Mouse (Mus musculus) embryonic stem cell, embryonic (primary cell): ENCODE results near the gene Olfr1031.
"Not testable (repeated sequence)": the region's sequence is repeated elsewhere in the genome, so short reads cannot be mapped to it uniquely, and the experiment has no call there.

ENCODE experiments used
- CTCF ChIA-PET, 4 experiments: fragments of 300-600 bp in 2 of 4; fragments of 350-600 bp in 2 of 4; sonication (Branson Sonifier 250); formaldehyde crosslinking; loops; one replicate each; lab custom pipeline; 2022; ENCODE audit warnings: inconsistent platforms in 2 of 4; lab: Charles Lee
- POLR2A ChIA-PET, 4 experiments: fragments of 300-600 bp in 2 of 4; fragments of 350-600 bp in 2 of 4; sonication (Branson Sonifier 250); formaldehyde crosslinking; loops; one replicate each; lab custom pipeline; 2022; ENCODE audit warnings: antibody characterized with exemption in 4 of 4, inconsistent platforms in 1 of 4; lab: Charles Lee

Olfr1031 gene

GRCm38 (mm10) chr2:85990004-85990403 is at the start of gene Olfr1031:
TSS of gene Olfr1031 (plus strand) at chr2:85990304.
- POLR2A ChIA-PET, result no interaction called here
- CTCF ChIA-PET, result no interaction called here

- ChIA-PET CTCF (no interaction called here), POLR2A (no interaction called here)
These were observed 40.0 kb upstream of the Olfr1031 start, which contains the start of gene Olfr1028 for GRCm38 (mm10) chr2:85950137-85950536. TSS of gene Olfr1028 (plus strand) at chr2:85950437.

GRCm38 (mm10) chr2:85973595-85973994 is 16.5 kb upstream of the Olfr1031 start, which contains the start of gene Olfr1029:
TSS of gene Olfr1029 (plus strand) at chr2:85973895.
- ChIA-PET CTCF (no interaction called here), POLR2A (no interaction called here)

- POLR2A ChIA-PET, result no interaction called here
- CTCF ChIA-PET, result no interaction called here
These were observed 11.1 kb upstream of the Olfr1031 start, which contains the start of gene Olfr1030 for GRCm38 (mm10) chr2:85978976-85979375. TSS of gene Olfr1030 (plus strand) at chr2:85979276.

- POLR2A ChIA-PET, result no interaction called here
- CTCF ChIA-PET, result interaction anchor here in 1 of 4 experiments (0.6 kb wide), 1 partner anchor 680 kb away, joined by 3 read pairs; no protein-coding TSS in a partner anchor
These were observed 15.1 kb downstream of the Olfr1031 start, which contains the start of gene Olfr1032 for GRCm38 (mm10) chr2:86005240-86005639. TSS of gene Olfr1032 (plus strand) at chr2:86005540.

- CTCF ChIA-PET, POLR2A ChIA-PET: not testable (repeated sequence)
These were observed 30.3 kb downstream of the Olfr1031 start, which contains the start of gene Olfr1033 for GRCm38 (mm10) chr2:86020406-86020805. TSS of gene Olfr1033 (plus strand) at chr2:86020633.

GRCm38 (mm10) chr2:86021518-86021917 is 31.4 kb downstream of the Olfr1031 start:
- POLR2A ChIA-PET, CTCF ChIA-PET: not testable (repeated sequence)
